8 mouse cellular contexts compared by ENCODE assay signal in genomic region chr11:45943891-45944642, GRCm38 (mm10). TPM values are rescaled to one million over a fixed set of nuclear protein-coding genes. Genes with fewer than 3 reads are reported as not detected.
DNase-seq lines count a peak whose midpoint lies in the region; ATAC-seq and TF ChIP-seq lines count a peak whose summit lies in the region.

No protein-coding gene starts in this region.

- peak overlapping the region; percentile 91 for H3K9ac ChIP-seq in intestine, embryonic 16.5 days (ENCODE audit: low read depth, low read length)

- H3K27ac ChIP-seq in bone marrow macrophage, adult 2 months (ENCODE audit: insufficient read depth, low read depth, low read length), result no peak overlapping the region
- H3K27ac ChIP-seq in intestine, embryonic 16.5 days (ENCODE audit: low read length), result peak overlapping the region; percentile 47

- H3K9me3 ChIP-seq in intestine, embryonic 16.5 days (ENCODE audit: control insufficient read depth, low read length), result no peaks in the 10 kb centered on the region

- peak overlapping the region; percentile 83 for H3K4me2 ChIP-seq in intestine, embryonic 16.5 days (ENCODE audit: low read depth, low read length)

- H3K4me1 ChIP-seq in bone marrow macrophage, adult 2 months (ENCODE audit: control insufficient read depth, insufficient read depth, low read length), result peaks cover 11% of the 10 kb centered on the region
- peaks cover 9% of the 10 kb centered on the region for H3K4me1 ChIP-seq in intestine, embryonic 16.5 days (ENCODE audit: control insufficient read depth, insufficient read depth, low read length)

- no peaks in the 10 kb centered on the region for H3K36me3 ChIP-seq in intestine, embryonic 16.5 days (ENCODE audit: control insufficient read depth, insufficient read depth, low read length)

- TF ChIP-seq POLR2A in bone marrow macrophage, adult 2 months (IDR thresholded peaks at IDR 0.05; ENCODE audit: borderline replicate concordance, low read depth, low read length), result no peak

- peak overlapping the region; percentile 92 for H3K4me3 ChIP-seq in bone marrow macrophage, adult 2 months (ENCODE audit: insufficient read depth, low read length)
- H3K4me3 ChIP-seq in intestine, embryonic 16.5 days (ENCODE audit: low read length), result peak overlapping the region; percentile 90

- peak; percentile 33; the same call in 1 of the 2 replicates for ATAC-seq in erythroid progenitor cell, adult 5-6 weeks (replicated peaks; ENCODE audit: low FRiP score, poor library complexity, severe bottlenecking)
- peak; percentile 59 for ATAC-seq in intestine, embryonic 16.5 days

- H3K27me3 ChIP-seq in intestine, embryonic 16.5 days (replicated peaks; ENCODE audit: control insufficient read depth, insufficient read depth, low read length), result no peaks in the 10 kb centered on the region

- under 1% methylated on average over 40 of the region's 49 CpGs for WGBS in intestine, embryonic 16.5 days

- TF ChIP-seq CTCF in bone marrow macrophage, adult 2 months (IDR thresholded peaks at IDR 0.05; ENCODE audit: low read depth, low read length), result no peak

- peak; percentile 23 for DNase-seq in cerebellum, adult 11 months
- DNase-seq in cerebellum, postnatal 10 days, result no peak
- peak; percentile 59 for DNase-seq in A20 (ENCODE audit: low read depth, low spot score)
- DNase-seq in mesoderm, embryonic 11.5 days (ENCODE audit: low read depth, low spot score), result peak; percentile 22
- peak; percentile 27 for DNase-seq in testis, postnatal 14 days (ENCODE audit: low spot score)

RNA-seq across cellular contexts. Expression of gene Lsm11, which starts 0.7 kb away (rescaled TPM):
- 4.0 and 4.1 TPM in 2 replicates for polyA plus RNA-seq in bone marrow macrophage, adult 2 months (2012; ENCODE audit: insufficient read depth, insufficient read length, missing spikeins)
- total RNA-seq in erythroid progenitor cell, adult 5-6 weeks (2015; ENCODE audit: low replicate concordance), result 0.42 and 0.72 TPM in 2 replicates
- total RNA-seq in erythroid progenitor cell, adult 5-6 weeks (2017; ENCODE audit: low replicate concordance), result 1.3 and 1.6 TPM in 2 replicates
- 4.4 and 4.5 TPM in 2 replicates for polyA plus RNA-seq in intestine, embryonic 16.5 days (2015; fragmentation: Nextera tagmentation; extraction: Ambion mirVana)

RNA-seq across cellular contexts. Expression of gene Thg1l, which starts 11.2 kb away (rescaled TPM):
- 6.2 and 8.6 TPM in 2 replicates for polyA plus RNA-seq in bone marrow macrophage, adult 2 months (2012; ENCODE audit: insufficient read depth, insufficient read length, missing spikeins)
- total RNA-seq in erythroid progenitor cell, adult 5-6 weeks (2015; ENCODE audit: low replicate concordance), result 1.4 and 1.7 TPM in 2 replicates
- 1.4 and 1.5 TPM in 2 replicates for total RNA-seq in erythroid progenitor cell, adult 5-6 weeks (2017; ENCODE audit: low replicate concordance)
- polyA plus RNA-seq in intestine, embryonic 16.5 days (2015; fragmentation: Nextera tagmentation; extraction: Ambion mirVana), result 12.2 and 13.5 TPM in 2 replicates

RNA-seq across cellular contexts. Expression of gene Sox30, which starts 36.0 kb away (rescaled TPM):
- polyA plus RNA-seq in bone marrow macrophage, adult 2 months (2012; ENCODE audit: insufficient read depth, insufficient read length, missing spikeins), result not detected in 2 replicates
- not detected in 2 replicates for total RNA-seq in erythroid progenitor cell, adult 5-6 weeks (2015; ENCODE audit: low replicate concordance)
- not detected in 2 replicates for total RNA-seq in erythroid progenitor cell, adult 5-6 weeks (2017; ENCODE audit: low replicate concordance)
- 0.06 and 0.09 TPM in 2 replicates for polyA plus RNA-seq in intestine, embryonic 16.5 days (2015; fragmentation: Nextera tagmentation; extraction: Ambion mirVana)

Comparison
In these comparisons a context has a peak if more than half of its experiments do, and no peak if none do; other contexts are left out.
1. DNase-seq: peak in cerebellum, adult 11 months (single experiment), A20 (single experiment), mesoderm, embryonic 11.5 days (single experiment) and testis, postnatal 14 days (single experiment); none in cerebellum, postnatal 10 days (0 of 2).